Mouse (Mus musculus): ENCODE data around the gene Rps12-ps3. TPM values are rescaled to one million over a fixed set of nuclear protein-coding genes. Genes with fewer than 3 reads are reported as not detected.

Gene Rps12-ps3
- total RNA-seq (2012; rRNA removed) = 262 and 538 TPM in 2 replicates

DNA sequence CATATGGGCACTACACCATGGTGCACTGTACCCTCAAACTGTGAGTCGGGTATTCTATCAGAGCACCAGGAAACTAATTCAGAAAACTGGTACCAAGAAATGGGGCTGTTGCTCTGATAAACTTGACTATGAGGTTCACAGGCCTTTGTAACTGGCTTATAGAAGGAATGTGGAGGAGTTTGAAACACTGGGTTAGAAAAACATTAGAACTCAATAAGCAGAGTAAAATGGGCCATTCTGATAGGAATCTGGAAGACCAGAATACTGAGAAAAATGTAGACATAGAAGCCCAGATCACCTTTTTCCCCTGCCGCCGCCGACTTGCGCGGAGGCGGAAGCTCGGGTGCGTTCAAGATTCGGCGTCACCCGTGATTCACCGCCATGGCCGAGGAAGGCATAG lies at the start of gene Rps12-ps3:
TSS of gene Rps12-ps3 (plus strand) at position 301 of the 400 bp plus-strand sequence.
- in situ Hi-C loops (cut with MboI; ENCODE audit: low sequenced_read_pairs in 2 of 2, unreplicated experiment in 2 of 2) = no loop called here
- Histone ChIP-seq H3K36me3 (ENCODE audit: control insufficient read depth, insufficient read depth, low read length, poor library complexity, severe bottlenecking) (peaks cover 2% of the 10 kb centered on the region; the same call in 1 of the 2 replicates), H3K4me3 (ENCODE audit: insufficient read depth in 1 of 2, low read depth in 1 of 2, low read length in 2 of 2, poor library complexity in 1 of 2, severe bottlenecking in 1 of 2) (no peak within 1 kb of the TSS), H3K9ac (ENCODE audit: insufficient read depth, low read depth, low read length, poor library complexity, severe bottlenecking) (no peak within 1 kb of the TSS), H3K4me1 (ENCODE audit: control insufficient read depth in 2 of 2, insufficient read depth in 2 of 2, low read length in 2 of 2, poor library complexity in 1 of 2) (no peaks in the 10 kb centered on the region), H3K9me3 (ENCODE audit: control insufficient read depth, insufficient read depth, low read depth, low read length) (no peaks in the 10 kb centered on the region), H3K27ac (ENCODE audit: insufficient read depth, low read depth, low read length, poor library complexity, severe bottlenecking) (no peak within 1 kb of the TSS)
- TF ChIP-seq ZC3H11A (IDR thresholded peaks at IDR 0.05; ENCODE audit: borderline replicate concordance, low read depth, low read length) (no peak), MAFK (IDR thresholded peaks at IDR 0.05; ENCODE audit: insufficient read depth, low read depth, low read length) (no peak)
- no peak for DNase-seq (ENCODE audit: low read depth, low spot score)

DNA sequence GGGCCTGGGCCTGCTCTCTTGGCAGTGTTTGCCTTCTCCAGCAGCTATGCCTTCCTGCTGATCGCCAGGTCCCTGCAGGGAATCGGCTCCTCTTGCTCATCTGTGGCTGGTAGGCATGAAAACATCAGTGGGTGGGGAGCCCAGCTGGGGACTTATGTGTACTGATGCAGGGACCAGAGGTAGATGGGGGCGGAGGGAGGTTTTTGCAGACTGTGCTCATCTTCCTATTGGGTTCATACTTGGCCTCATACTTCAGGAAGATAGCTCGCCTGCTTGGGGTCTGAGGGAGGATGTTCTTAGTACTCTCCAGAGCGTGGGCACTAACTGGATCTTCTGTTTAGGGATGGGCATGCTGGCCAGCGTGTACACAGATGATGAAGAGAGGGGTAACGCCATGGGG lies 48.9 kb upstream of the Rps12-ps3 start:
- H3K4me3 ChIP-seq (ENCODE audit: insufficient read depth in 1 of 2, low read depth in 1 of 2, low read length in 2 of 2, poor library complexity in 1 of 2, severe bottlenecking in 1 of 2) = no peak overlapping the region
- DNase-seq (ENCODE audit: low read depth, low spot score) = no peak
- no peak overlapping the region for H3K9ac ChIP-seq (ENCODE audit: insufficient read depth, low read depth, low read length, poor library complexity, severe bottlenecking)
- in situ Hi-C loops (cut with MboI; ENCODE audit: low sequenced_read_pairs in 2 of 2, unreplicated experiment in 2 of 2) = no loop called here
- H3K4me1 ChIP-seq (ENCODE audit: control insufficient read depth in 2 of 2, insufficient read depth in 2 of 2, low read length in 2 of 2, poor library complexity in 1 of 2) = no peaks in the 10 kb centered on the region
- no peak for TF ChIP-seq ZNF384 (IDR thresholded peaks at IDR 0.05; ENCODE audit: low read depth, low read length)
- no peak for TF ChIP-seq MAFK (IDR thresholded peaks at IDR 0.05; ENCODE audit: insufficient read depth, low read depth, low read length)
- no peak for TF ChIP-seq CHD2 (IDR thresholded peaks at IDR 0.05; ENCODE audit: low read depth, low read length)
- TF ChIP-seq ZC3H11A (IDR thresholded peaks at IDR 0.05; ENCODE audit: borderline replicate concordance, low read depth, low read length) = no peak
- TF ChIP-seq HCFC1 (IDR thresholded peaks at IDR 0.05; ENCODE audit: borderline replicate concordance, insufficient read depth, low read length) = no peak
- H3K9me3 ChIP-seq (ENCODE audit: control insufficient read depth, insufficient read depth, low read depth, low read length) = no peaks in the 10 kb centered on the region
- no peaks in the 10 kb centered on the region for H3K36me3 ChIP-seq (ENCODE audit: control insufficient read depth, insufficient read depth, low read length, poor library complexity, severe bottlenecking)
- no peak overlapping the region for H3K27ac ChIP-seq (ENCODE audit: insufficient read depth, low read depth, low read length, poor library complexity, severe bottlenecking)

DNA sequence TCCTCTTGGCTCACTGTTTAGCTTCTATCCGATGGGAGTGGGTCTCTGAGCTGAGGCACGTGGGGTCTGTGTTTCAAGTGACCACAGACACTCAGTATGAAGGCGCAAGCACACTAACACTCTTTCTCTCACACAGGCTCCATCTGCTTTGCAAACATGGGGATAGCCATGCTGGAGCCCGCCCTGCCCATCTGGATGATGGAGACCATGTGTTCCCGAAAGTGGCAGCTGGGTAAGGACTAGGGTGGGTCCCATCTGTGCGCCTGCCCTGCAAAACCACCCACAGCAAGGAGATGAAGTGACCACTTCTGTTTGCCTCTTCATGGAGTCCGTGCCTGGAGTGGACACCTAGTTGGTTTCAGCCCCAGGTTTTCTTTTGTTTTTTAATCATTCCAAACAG lies 45.7 kb upstream of the Rps12-ps3 start:
- H3K27ac ChIP-seq (ENCODE audit: insufficient read depth, low read depth, low read length, poor library complexity, severe bottlenecking) = no peak overlapping the region
- no peak for TF ChIP-seq ZNF384 (IDR thresholded peaks at IDR 0.05; ENCODE audit: low read depth, low read length)
- TF ChIP-seq ZC3H11A (IDR thresholded peaks at IDR 0.05; ENCODE audit: borderline replicate concordance, low read depth, low read length) = no peak
- TF ChIP-seq MAFK (IDR thresholded peaks at IDR 0.05; ENCODE audit: insufficient read depth, low read depth, low read length) = no peak
- no peak for TF ChIP-seq CHD2 (IDR thresholded peaks at IDR 0.05; ENCODE audit: low read depth, low read length)
- no peak for TF ChIP-seq HCFC1 (IDR thresholded peaks at IDR 0.05; ENCODE audit: borderline replicate concordance, insufficient read depth, low read length)
- no peaks in the 10 kb centered on the region for H3K36me3 ChIP-seq (ENCODE audit: control insufficient read depth, insufficient read depth, low read length, poor library complexity, severe bottlenecking)
- H3K9me3 ChIP-seq (ENCODE audit: control insufficient read depth, insufficient read depth, low read depth, low read length) = no peaks in the 10 kb centered on the region
- no peak overlapping the region for H3K9ac ChIP-seq (ENCODE audit: insufficient read depth, low read depth, low read length, poor library complexity, severe bottlenecking)
- no peak for DNase-seq (ENCODE audit: low read depth, low spot score)
- H3K4me1 ChIP-seq (ENCODE audit: control insufficient read depth in 2 of 2, insufficient read depth in 2 of 2, low read length in 2 of 2, poor library complexity in 1 of 2) = no peaks in the 10 kb centered on the region
- no peak overlapping the region for H3K4me3 ChIP-seq (ENCODE audit: insufficient read depth in 1 of 2, low read depth in 1 of 2, low read length in 2 of 2, poor library complexity in 1 of 2, severe bottlenecking in 1 of 2)
- in situ Hi-C loops (cut with MboI; ENCODE audit: low sequenced_read_pairs in 2 of 2, unreplicated experiment in 2 of 2) = no loop called here

DNA sequence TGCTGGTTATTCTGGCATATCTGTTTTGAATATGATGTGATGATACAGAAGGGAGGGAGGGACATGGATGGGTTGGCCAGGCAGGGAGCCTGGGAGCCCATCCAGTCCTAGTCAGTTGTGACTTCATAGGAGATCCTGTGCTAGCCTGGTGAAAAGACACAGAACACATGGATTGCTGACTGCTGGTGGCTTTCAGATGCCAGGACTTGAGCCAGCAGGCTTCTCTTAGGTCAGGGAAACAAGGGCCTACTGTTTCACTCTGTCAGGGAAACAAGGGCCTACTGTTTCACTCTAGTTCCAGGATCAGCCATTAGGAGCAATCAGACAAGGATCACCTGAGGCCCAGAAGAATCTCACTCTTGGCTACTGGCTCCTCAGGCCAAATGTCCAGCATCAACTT lies 41.2 kb upstream of the Rps12-ps3 start:
- no peak overlapping the region for H3K9ac ChIP-seq (ENCODE audit: insufficient read depth, low read depth, low read length, poor library complexity, severe bottlenecking)
- H3K27ac ChIP-seq (ENCODE audit: insufficient read depth, low read depth, low read length, poor library complexity, severe bottlenecking) = no peak overlapping the region
- in situ Hi-C loops (cut with MboI; ENCODE audit: low sequenced_read_pairs in 2 of 2, unreplicated experiment in 2 of 2) = no loop called here
- TF ChIP-seq ZNF384 (IDR thresholded peaks at IDR 0.05; ENCODE audit: low read depth, low read length) (no peak), CHD2 (IDR thresholded peaks at IDR 0.05; ENCODE audit: low read depth, low read length) (no peak), MAFK (IDR thresholded peaks at IDR 0.05; ENCODE audit: insufficient read depth, low read depth, low read length) (no peak), ZC3H11A (IDR thresholded peaks at IDR 0.05; ENCODE audit: borderline replicate concordance, low read depth, low read length) (no peak), HCFC1 (IDR thresholded peaks at IDR 0.05; ENCODE audit: borderline replicate concordance, insufficient read depth, low read length) (no peak)
- H3K4me3 ChIP-seq (ENCODE audit: insufficient read depth in 1 of 2, low read depth in 1 of 2, low read length in 2 of 2, poor library complexity in 1 of 2, severe bottlenecking in 1 of 2) = no peak overlapping the region
- DNase-seq (ENCODE audit: low read depth, low spot score) = no peak
- no peaks in the 10 kb centered on the region for H3K36me3 ChIP-seq (ENCODE audit: control insufficient read depth, insufficient read depth, low read length, poor library complexity, severe bottlenecking)
- H3K9me3 ChIP-seq (ENCODE audit: control insufficient read depth, insufficient read depth, low read depth, low read length) = no peaks in the 10 kb centered on the region
- H3K4me1 ChIP-seq (ENCODE audit: control insufficient read depth in 2 of 2, insufficient read depth in 2 of 2, low read length in 2 of 2, poor library complexity in 1 of 2) = no peaks in the 10 kb centered on the region

DNA sequence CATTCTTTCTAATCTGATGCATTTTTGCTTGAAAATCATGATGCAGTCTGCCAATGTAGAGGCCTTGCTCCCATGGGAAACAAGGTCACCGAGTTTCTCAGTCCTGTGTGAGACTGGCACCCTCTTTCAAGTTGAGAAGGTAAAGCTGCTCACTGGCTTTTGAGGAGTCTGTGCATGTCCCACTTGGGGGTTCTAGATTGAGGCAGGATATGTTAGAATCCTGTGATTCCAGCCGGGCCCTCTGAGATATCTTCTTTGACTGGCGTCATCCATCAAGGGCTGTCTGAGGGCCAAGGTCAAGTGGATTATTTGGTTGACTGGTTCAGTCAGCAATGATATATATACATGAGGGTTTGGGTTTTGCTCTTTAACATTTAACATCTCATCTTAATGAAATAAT lies 40.1 kb upstream of the Rps12-ps3 start:
- in situ Hi-C loops (cut with MboI; ENCODE audit: low sequenced_read_pairs in 2 of 2, unreplicated experiment in 2 of 2) = no loop called here

More for the DNA sequence above, 40.1 kb upstream of the Rps12-ps3 start:
- H3K36me3 ChIP-seq (ENCODE audit: control insufficient read depth, insufficient read depth, low read length, poor library complexity, severe bottlenecking) = no peaks in the 10 kb centered on the region
- no peak overlapping the region for H3K4me3 ChIP-seq (ENCODE audit: insufficient read depth in 1 of 2, low read depth in 1 of 2, low read length in 2 of 2, poor library complexity in 1 of 2, severe bottlenecking in 1 of 2)
- H3K27ac ChIP-seq (ENCODE audit: insufficient read depth, low read depth, low read length, poor library complexity, severe bottlenecking) = no peak overlapping the region
- TF ChIP-seq CHD2 (IDR thresholded peaks at IDR 0.05; ENCODE audit: low read depth, low read length) = no peak
- no peak for DNase-seq (ENCODE audit: low read depth, low spot score)
- H3K9ac ChIP-seq (ENCODE audit: insufficient read depth, low read depth, low read length, poor library complexity, severe bottlenecking) = no peak overlapping the region
- no peaks in the 10 kb centered on the region for H3K9me3 ChIP-seq (ENCODE audit: control insufficient read depth, insufficient read depth, low read depth, low read length)
- no peaks in the 10 kb centered on the region for H3K4me1 ChIP-seq (ENCODE audit: control insufficient read depth in 2 of 2, insufficient read depth in 2 of 2, low read length in 2 of 2, poor library complexity in 1 of 2)
